Mouse (Mus musculus): ENCODE results near the gene Kmt2c.

Gene Kmt2c

GRCm38 (mm10) chr5:25498346-25498820 lies at the start of gene Kmt2c:
Kmt2c (minus strand) TSS chr5:25498783.
- DNase-seq: peak; percentile 82

- DNase-seq: no peak
Observed at GRCm38 (mm10) chr5:25546912-25547311, 48.3 kb upstream of the Kmt2c start.

GRCm38 (mm10) chr5:25544566-25544965 lies 46.0 kb upstream of the Kmt2c start:
- DNase-seq: no peak

DNA sequence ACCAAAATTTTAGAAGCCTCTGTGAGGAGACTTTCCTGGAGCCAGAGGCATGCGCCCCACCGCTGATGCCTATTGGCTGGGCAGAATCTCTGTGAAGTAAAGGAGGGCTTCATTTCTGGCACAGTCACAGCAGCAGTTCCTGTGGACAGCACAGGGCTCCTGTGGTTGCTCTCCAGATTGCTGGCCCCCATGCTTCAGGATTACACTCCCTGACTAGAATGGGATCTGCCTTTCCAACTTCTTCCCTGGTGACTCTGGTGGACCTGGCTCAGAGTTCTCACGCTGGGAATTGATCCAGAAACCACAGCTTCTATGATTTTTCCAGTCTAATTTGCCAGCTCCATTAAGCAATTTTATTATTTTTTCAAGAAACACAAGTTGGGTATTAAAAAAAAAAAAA lies 45.5 kb upstream of the Kmt2c start:
- no peak for DNase-seq

DNA sequence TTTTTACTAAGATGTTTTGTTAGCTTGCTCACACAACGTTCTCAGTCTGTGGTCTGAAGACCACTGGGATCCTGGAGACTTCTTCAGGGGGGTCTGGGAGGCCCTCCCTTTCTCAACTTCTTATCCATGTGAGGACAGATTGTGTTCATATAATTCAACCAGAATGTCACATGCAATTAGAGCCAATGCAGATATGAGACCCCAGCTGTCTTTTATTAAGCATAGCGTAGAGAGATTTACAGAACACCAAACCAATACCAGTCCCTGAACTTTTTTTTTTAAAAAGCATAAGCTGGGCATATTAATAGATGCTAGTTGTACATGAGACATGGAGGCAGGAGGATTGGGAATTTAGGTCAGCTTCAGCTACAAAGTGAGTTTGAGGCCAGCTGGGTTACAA lies 43.1 kb upstream of the Kmt2c start:
- no peak for DNase-seq

- DNase-seq: no peak
Observed at GRCm38 (mm10) chr5:25540921-25541320, 42.3 kb upstream of the Kmt2c start.

- no peak for DNase-seq
Observed at GRCm38 (mm10) chr5:25540412-25540811, 41.8 kb upstream of the Kmt2c start.

DNA sequence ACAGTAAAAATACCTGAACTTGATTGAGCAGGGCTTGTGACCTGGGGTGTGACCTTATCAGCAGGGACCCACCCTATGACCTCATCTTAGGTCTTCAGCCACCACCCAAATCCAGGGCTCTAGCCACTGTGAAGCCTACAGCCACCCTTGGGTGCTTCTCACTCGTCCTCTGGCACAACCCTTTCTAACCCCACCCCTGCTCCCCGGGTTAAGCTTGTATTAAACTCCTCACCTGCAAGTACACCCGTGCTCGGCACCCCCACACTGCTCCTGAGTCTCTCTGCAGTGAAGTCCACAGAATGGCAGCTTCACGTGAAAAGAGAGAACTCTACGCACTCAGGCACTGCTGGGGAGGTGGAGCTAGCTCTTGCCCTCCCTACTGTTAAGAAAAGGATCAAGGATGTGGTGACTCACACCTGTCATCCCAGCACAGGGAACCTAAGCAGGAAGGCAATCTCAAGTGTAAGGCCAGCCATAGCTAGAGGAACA lies 38.4 kb upstream of the Kmt2c start:
- no peak for DNase-seq

DNA sequence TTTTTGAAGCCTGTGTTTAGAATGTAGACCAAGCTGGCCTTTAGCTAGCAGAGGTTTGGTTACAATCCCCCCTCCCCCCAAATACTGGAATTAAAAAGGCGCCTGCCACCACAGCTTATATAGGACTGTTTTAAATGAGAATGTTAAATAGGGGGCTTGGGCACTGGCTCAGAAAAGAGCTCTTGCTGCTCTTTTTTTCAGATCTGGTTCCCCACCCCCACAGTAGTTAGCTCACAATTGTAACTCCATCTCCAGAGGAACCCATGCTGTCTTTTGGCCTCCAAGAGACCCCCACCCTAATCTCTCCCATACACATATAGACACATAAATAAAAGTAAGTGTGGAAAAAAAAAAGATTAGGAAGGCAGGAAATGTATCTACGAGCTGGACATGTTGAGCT lies 37.9 kb upstream of the Kmt2c start:
- DNase-seq: no peak

GRCm38 (mm10) chr5:25535566-25535965 lies 37.0 kb upstream of the Kmt2c start:
- DNase-seq: no peak

GRCm38 (mm10) chr5:25533298-25533697 lies 34.7 kb upstream of the Kmt2c start:
- no peak for DNase-seq

DNA sequence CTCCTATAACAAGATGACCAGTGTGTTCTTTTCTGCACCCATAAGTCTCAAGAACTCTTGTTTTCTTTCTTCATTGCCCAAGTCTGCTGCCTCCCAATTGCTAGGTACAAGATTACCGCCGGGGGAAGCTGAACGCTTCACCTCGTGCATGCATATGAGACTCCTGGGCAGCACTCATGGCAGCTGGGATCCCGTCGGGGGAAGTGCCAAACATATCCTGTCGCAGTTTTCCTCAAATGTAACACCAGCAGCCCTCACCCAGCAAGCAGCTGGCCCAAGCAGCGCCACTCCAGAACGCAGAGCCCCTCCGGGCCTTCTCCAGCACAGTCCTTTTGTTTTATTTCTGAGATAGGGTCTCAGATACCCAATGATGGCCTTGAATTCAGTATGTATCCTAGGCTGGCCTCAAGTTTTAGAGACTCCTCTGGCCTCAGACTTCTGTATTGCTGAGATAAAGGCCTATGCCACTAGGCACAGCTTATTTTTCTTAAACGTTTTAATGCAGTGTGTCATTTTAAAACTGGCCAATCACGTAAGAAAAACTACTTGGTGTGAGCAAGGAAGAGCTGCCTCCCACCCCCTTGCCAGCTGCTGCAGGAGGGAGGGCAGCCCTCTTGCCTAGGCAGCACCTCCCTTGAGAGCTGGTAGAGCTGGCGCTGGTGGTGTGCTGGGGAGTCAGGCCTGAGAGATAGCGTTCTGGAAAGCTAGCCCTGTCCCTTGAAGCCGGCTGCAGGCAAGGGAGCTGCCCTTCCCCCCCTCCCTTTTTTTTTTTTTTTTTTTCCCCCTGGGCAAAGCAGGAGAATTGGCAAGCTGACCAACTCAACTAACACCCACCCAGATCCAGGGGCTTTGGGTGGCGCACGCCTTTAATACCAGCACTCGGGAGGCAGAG lies 33.9 kb upstream of the Kmt2c start:
- DNase-seq: no peak

- DNase-seq: no peak
Observed at GRCm38 (mm10) chr5:25530629-25531028, 32.0 kb upstream of the Kmt2c start.

- peak; percentile 100 for DNase-seq
Observed at GRCm38 (mm10) chr5:25529529-25530421, 31.2 kb upstream of the Kmt2c start.

DNA sequence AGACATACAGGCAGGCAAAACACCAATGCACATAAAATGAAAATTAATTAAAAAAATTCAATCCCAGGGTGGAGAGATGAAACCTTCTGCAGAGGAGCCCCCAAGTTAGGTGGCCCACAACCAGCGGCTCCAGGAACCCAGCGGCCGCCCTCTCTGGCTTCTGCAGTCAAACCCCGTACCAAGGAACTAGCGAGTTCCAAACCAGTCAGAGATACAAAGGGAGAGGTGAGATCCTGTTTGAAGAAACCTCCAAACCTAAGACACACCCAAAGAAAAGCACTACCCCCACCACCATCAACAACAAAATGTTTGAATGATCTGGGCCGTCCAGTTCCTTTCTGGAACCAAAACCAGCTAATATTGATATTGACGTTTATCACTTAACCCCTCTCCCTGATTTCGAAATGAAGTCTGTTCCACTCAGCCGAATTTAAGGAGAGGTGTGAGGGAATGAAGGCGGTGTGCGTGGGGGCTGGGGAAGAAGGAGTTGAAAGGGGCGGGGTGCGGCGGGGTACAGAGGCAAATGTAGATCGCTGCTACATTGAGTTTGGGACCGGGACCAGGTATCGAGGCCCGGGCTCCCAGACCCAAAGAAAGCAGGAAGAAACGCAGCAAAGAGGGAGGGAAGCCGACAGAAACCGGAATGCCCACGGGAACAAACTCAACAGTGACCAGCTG lies 30.4 kb upstream of the Kmt2c start:
- DNase-seq: no peak

DNA sequence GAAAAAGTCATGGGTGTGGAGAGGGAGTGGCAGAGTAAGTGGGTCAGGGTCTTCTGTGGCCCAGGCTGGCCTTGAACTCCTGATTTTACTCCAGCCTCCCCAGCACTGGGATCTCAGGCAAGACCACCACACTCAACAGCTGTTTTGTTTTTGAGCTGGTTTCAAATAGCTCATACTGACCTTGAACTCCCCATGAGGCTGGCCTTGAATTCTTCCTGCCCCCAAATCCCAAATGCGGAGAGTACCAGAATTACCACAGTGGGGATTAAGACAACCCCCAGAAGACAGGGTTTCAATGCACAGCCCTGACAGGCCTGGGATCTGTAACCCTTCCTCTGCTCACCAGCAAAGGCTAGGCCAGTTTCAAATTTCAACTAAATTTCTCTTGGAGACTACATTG lies 29.4 kb upstream of the Kmt2c start:
- no peak for DNase-seq

GRCm38 (mm10) chr5:25526926-25527325 lies 28.3 kb upstream of the Kmt2c start:
- no peak for DNase-seq

- no peak for DNase-seq
Observed at GRCm38 (mm10) chr5:25526116-25526515, 27.5 kb upstream of the Kmt2c start.

GRCm38 (mm10) chr5:25521461-25521860 lies 22.9 kb upstream of the Kmt2c start:
- no peak for DNase-seq

DNA sequence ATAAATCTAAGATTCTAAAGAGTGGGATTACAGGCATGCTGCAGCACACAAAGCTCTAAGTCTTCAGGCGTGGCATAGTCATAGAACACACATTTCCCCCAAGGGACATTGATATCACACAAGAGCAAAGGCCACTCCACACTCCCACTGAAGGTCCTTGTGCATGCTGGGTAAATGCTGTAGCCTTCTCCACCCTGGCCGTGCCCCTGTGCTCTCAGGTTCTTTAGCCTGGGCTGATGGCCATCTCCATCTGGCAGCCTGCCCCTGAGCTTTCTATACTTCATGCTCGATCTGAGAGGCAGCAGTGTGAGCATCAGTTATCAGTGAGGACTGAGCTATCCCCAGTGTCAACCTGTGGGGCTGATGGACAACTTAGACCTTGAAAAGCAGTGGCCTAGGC lies 21.2 kb upstream of the Kmt2c start:
- DNase-seq: no peak

- DNase-seq: no peak
Observed at GRCm38 (mm10) chr5:25517550-25517949, 19.0 kb upstream of the Kmt2c start.

- no peak for DNase-seq
Observed at GRCm38 (mm10) chr5:25516301-25516895, 17.8 kb upstream of the Kmt2c start.

GRCm38 (mm10) chr5:25515767-25516166 lies 17.2 kb upstream of the Kmt2c start, which contains the start of gene Cct8l1:
Cct8l1 (plus strand) TSS chr5:25516067.
- no peak for DNase-seq

All from kidney, adult 18-20 months (tissue).